Mouse (Mus musculus): ENCODE data around the gene Rabggta.

The Rabggta gene

GRCm38 (mm10) chr14:55681160-55682117, 40.6 kb downstream of the Rabggta start, which contains the start of gene Tinf2:
Tinf2 (minus strand) TSS chr14:55681820.
- DNase-seq = peak; percentile 96 to 97

DNA sequence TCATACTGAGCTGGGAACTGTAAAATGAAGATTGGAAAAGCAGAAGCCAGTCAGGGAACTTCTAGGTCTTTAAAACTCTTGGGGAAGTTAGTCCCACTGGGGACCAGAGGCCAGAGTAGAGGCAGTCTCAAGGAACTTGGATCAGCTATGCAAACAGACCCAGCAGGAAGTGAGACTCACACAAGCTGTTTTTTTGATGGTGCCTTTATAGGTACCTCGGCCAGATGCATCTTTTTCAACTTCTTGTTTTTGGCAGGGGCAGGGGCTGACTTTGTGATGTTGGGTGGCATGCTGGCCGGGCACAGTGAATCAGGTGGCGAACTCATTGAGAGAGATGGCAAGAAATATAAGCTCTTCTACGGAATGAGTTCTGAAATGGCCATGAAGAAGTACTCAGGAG, 44.4 kb downstream of the Rabggta start:
- DNase-seq = peak in 1 of 2 experiments; percentile 23

- DNase-seq = no peak
Observed at GRCm38 (mm10) chr14:55672741-55673060, 49.4 kb downstream of the Rabggta start.

GRCm38 (mm10) chr14:55671833-55672740, 50.0 kb downstream of the Rabggta start, which contains the start of the genes Gmpr2 and Nedd8:
Gmpr2 (plus strand) TSS chr14:55671941.
Nedd8 (minus strand) TSS chr14:55672124.
- DNase-seq = peak; percentile 86 to 88

- DNase-seq = no peak
Observed at GRCm38 (mm10) chr14:55671486-55671832, 50.6 kb downstream of the Rabggta start.
